Mouse (Mus musculus) limb, embryonic 14.5 days (tissue): ENCODE results near the gene Zfp472. TPM values are rescaled to one million over a fixed set of nuclear protein-coding genes. Genes with fewer than 3 reads are reported as not detected.

ENCODE experiments used
- ATAC-seq: fragments of 200-750 bp; cut with Nextera tagmentation; 2 replicates; pipeline ENCODE4 v1.8.0; 2017; ENCODE audit warnings: low read depth, moderate number of reproducible peaks, moderate TSS enrichment; ENCODE audit not compliant: low FRiP score
- DNase-seq: peaks from one replicate; pipeline ENCODE4 v3.0.0-alpha.2; 2015; ENCODE audit warnings: low spot score
- H3K27ac ChIP-seq: fragments of 300-500 bp; sonication (generic); replicated peaks from 2 replicates; pipeline ENCODE4 v1.5.1; 2014; ENCODE audit warnings: low read depth, mild to moderate bottlenecking, low read length, moderate library complexity, mixed read lengths
- H3K27me3 ChIP-seq: fragments of 300-500 bp; sonication (generic); 2 replicates; pipeline ENCODE4 v1.6.1; 2014; ENCODE audit warnings: low read length, mixed read lengths; ENCODE audit not compliant: control insufficient read depth, insufficient read depth
- H3K36me3 ChIP-seq: fragments of 300-500 bp; sonication (generic); 2 replicates; pipeline ENCODE4 v1.6.1; 2014; ENCODE audit warnings: mild to moderate bottlenecking, low read length, moderate library complexity, mixed read lengths; ENCODE audit not compliant: control insufficient read depth, insufficient read depth
- H3K4me1 ChIP-seq: fragments of 300-500 bp; sonication (generic); 2 replicates; pipeline ENCODE4 v1.6.1; 2014; ENCODE audit warnings: antibody characterized with exemption, low read length, mixed read lengths; ENCODE audit not compliant: control insufficient read depth, insufficient read depth
- H3K4me2 ChIP-seq: fragments of 300-500 bp; sonication (generic); replicated peaks from 2 replicates; pipeline ENCODE4 v1.6.1; 2014; ENCODE audit warnings: low read depth, mild to moderate bottlenecking, low read length, moderate library complexity; ENCODE audit not compliant: severe bottlenecking
- H3K4me3 ChIP-seq: fragments of 300-500 bp; sonication (generic); replicated peaks from 2 replicates; pipeline ENCODE4 v1.5.1; 2014; ENCODE audit warnings: low read length
- H3K9ac ChIP-seq: fragments of 300-500 bp; sonication (generic); 2 replicates; pipeline ENCODE4 v1.6.1; 2014; ENCODE audit warnings: mild to moderate bottlenecking, low read depth, low read length, moderate library complexity; ENCODE audit not compliant: severe bottlenecking
- H3K9me3 ChIP-seq: fragments of 300-500 bp; sonication (generic); 2 replicates; pipeline ENCODE4 v1.6.1; 2016; ENCODE audit warnings: low read length; ENCODE audit not compliant: control insufficient read depth
- POLR2A ChIP-seq: fragments of 200-500 bp; IDR thresholded peaks from 2 replicates; pipeline ENCODE4 v1.8.0; 2012; ENCODE audit warnings: inconsistent platforms, mild to moderate bottlenecking, moderate library complexity, borderline replicate concordance; ENCODE audit not compliant: insufficient read depth, insufficient read length; ENCODE audit errors: extremely low read depth
- WGBS: fragments of 180-500 bp; shearing (Covaris S2); extraction: QIAGEN DNeasy Blood & Tissue Kit; methylation state at CpG from one replicate; pipeline ENCODE4 v1.1.7; 2014; 5-methylcytosine and 5-hydroxymethylcytosine counted together
- polyA plus RNA-seq, 2 experiments: library from polyadenylated mRNA; depleted of rRNA in 1 of 2; stranded (reverse) in 1 of 2; unstranded in 1 of 2; fragments of >200 nt; fragmentation: Nextera tagmentation in 1 of 2; extraction: Ambion mirVana in 1 of 2; gene quantifications; 2 replicates each; pipeline versions ENCODE4 v1.2.1 to v1.2.3; 2012 to 2014

Zfp472 gene
- polyA plus RNA-seq, 2 experiments = 5.2 to 11.1 TPM

DNA sequence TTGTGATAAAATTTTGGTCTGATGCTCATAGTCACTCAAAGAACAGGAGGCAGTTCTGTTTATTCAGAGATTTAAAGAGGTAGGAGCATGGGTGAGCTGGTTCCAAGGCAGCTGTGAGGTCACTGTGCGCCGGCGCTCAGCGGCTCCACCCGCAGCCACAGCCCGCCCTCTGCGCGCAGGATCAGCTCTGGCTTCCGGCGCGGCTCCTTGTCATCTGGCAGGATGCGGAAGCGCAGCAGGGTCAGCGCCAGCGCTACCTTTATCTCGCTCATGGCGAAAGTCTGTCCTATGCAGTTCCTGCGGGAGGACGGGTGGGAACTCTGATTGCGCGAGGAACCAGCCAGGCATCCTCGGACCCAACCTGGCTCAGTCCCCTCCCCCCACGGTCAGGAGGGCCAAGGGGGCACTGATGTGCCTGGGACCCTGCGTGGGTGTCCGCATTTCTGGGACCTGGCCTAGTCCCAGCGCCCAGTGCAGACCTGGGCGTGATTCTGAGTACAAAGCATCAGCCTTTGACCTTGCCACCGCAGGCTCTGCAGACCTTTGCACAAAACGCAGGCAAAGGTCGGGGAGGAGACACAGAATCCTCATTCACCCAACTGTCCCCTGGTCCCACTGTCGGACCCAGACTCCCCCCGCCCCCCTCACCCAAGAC, 40.8 kb upstream of the Zfp472 start:
- Histone ChIP-seq H3K27me3 (no peaks in the 10 kb centered on the region), H3K9me3 (peaks cover 3% of the 10 kb centered on the region; the same call in 1 of the 2 replicates), H3K4me2 (peak overlapping the region; percentile 72), H3K4me3 (peak overlapping the region; percentile 47), H3K9ac (peak overlapping the region; percentile 70), H3K27ac (0 out of 2 replicates have a peak overlapping the region, but pooled peaks have one; percentile 38), H3K36me3 (no peaks in the 10 kb centered on the region), H3K4me1 (peaks cover 3% of the 10 kb centered on the region; the same call in 1 of the 2 replicates)
- 15% methylated on average over 29 of the region's 32 CpGs for WGBS
- no peak for TF ChIP-seq POLR2A
- ATAC-seq = peak; percentile 93
- DNase-seq = peak; percentile 74

GRCm38 (mm10) chr17:32927803-32928202, 37.8 kb upstream of the Zfp472 start:
- 87% methylated on average over 5 of the region's 5 CpGs for WGBS
- no peaks in the 10 kb centered on the region for H3K27me3 ChIP-seq
- no peak for TF ChIP-seq POLR2A
- no peak overlapping the region for H3K27ac ChIP-seq
- H3K4me3 ChIP-seq = no peak overlapping the region
- H3K4me2 ChIP-seq = no peak overlapping the region
- no peak for ATAC-seq
- H3K36me3 ChIP-seq = no peaks in the 10 kb centered on the region
- H3K4me1 ChIP-seq = peaks cover 3% of the 10 kb centered on the region; the same call in 1 of the 2 replicates
- H3K9me3 ChIP-seq = no peaks in the 10 kb centered on the region
- no peak overlapping the region for H3K9ac ChIP-seq
- DNase-seq = no peak

DNA sequence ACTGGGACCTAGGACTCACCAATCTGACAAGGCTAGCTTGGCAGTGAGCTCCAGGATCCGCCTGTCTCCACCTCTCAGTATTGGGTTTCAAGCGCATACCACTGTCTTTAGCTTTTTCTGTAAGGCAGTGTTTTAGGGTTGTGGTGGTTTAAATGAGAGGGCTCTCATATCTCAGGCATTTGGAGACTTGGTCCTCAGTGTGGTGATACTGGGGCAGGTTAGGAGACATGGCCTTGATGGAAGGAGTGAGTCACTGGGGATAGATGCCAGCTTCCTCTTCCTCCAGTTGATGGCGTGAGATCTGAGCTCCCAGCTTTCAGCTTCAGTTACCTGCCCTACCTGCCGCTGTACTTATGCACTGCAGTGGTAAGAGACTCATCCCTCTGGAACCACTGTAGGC, 25.8 kb upstream of the Zfp472 start:
- ATAC-seq = no peak
- Histone ChIP-seq H3K27me3 (no peaks in the 10 kb centered on the region), H3K4me3 (no peak overlapping the region), H3K27ac (no peak overlapping the region), H3K9me3 (no peaks in the 10 kb centered on the region), H3K4me1 (no peaks in the 10 kb centered on the region), H3K36me3 (no peaks in the 10 kb centered on the region), H3K9ac (no peak overlapping the region), H3K4me2 (no peak overlapping the region)
- TF ChIP-seq POLR2A = no peak
- WGBS = 77% methylated on average over 4 of the region's 4 CpGs
- DNase-seq = no peak

- H3K36me3 ChIP-seq = no peaks in the 10 kb centered on the region
- H3K4me2 ChIP-seq = no peak overlapping the region
- no peak overlapping the region for H3K27ac ChIP-seq
- H3K27me3 ChIP-seq = no peaks in the 10 kb centered on the region
- H3K4me3 ChIP-seq = no peak overlapping the region
- H3K9me3 ChIP-seq = no peaks in the 10 kb centered on the region
- ATAC-seq (no peak), DNase-seq (no peak)
- H3K4me1 ChIP-seq = peaks cover 7% of the 10 kb centered on the region; the same call in 1 of the 2 replicates
- 79% methylated on average over 3 of the region's 3 CpGs for WGBS
- no peak for TF ChIP-seq POLR2A
- no peak overlapping the region for H3K9ac ChIP-seq
These were observed 22.0 kb upstream of the Zfp472 start for GRCm38 (mm10) chr17:32943661-32944060.

- Histone ChIP-seq H3K27me3 (no peaks in the 10 kb centered on the region), H3K27ac (no peak overlapping the region), H3K9ac (no peak overlapping the region), H3K4me2 (no peak overlapping the region), H3K4me3 (no peak overlapping the region), H3K4me1 (peaks cover 7% of the 10 kb centered on the region; the same call in 1 of the 2 replicates), H3K36me3 (no peaks in the 10 kb centered on the region), H3K9me3 (no peaks in the 10 kb centered on the region)
- WGBS = 58% methylated on average over 3 of the region's 3 CpGs
- no peak for ATAC-seq
- no peak for DNase-seq
- TF ChIP-seq POLR2A = no peak
These were observed 21.1 kb upstream of the Zfp472 start for GRCm38 (mm10) chr17:32944402-32945035.
